Comparison of ENCODE assay signal across 11 mouse cellular contexts in genomic region chr11:83534143-83534542, GRCm38 (mm10). TPM values are rescaled to one million over a fixed set of nuclear protein-coding genes. Genes with fewer than 3 reads are reported as not detected.
DNase-seq lines count a peak whose midpoint lies in the region; ATAC-seq and TF ChIP-seq lines count a peak whose summit lies in the region.
"Had no signal": no experiment of that assay in that cellular context is flagged by ENCODE, and none has a peak within 500 bp of the region (broad histone marks: within the 10 kb centered on the region; RNA-seq: fewer than 3 reads in every experiment).

No protein-coding gene starts in this region.

- no peak for ATAC-seq in forebrain, postnatal 0 days
- ATAC-seq in forebrain, embryonic 12.5 days (ENCODE audit: low FRiP score) = no peak
- no peak for ATAC-seq in kidney, embryonic 16.5 days (ENCODE audit: low FRiP score, low TSS enrichment)
- ATAC-seq in CD4-positive, CD25-positive, alpha-beta regulatory T cell, adult 4 months = peak; percentile 55
- no peak for ATAC-seq in limb, embryonic 14.5 days (ENCODE audit: low FRiP score, low read depth)

- H3K4me3 ChIP-seq in forebrain, postnatal 0 days (ENCODE audit: low read depth, low read length) = no peak overlapping the region
- H3K4me3 ChIP-seq in forebrain, embryonic 12.5 days (replicated peaks) = no peak overlapping the region
- peak overlapping the region; percentile 19; the same call in 1 of the 2 replicates for H3K4me3 ChIP-seq in kidney, embryonic 16.5 days (ENCODE audit: low read length)
- H3K4me3 ChIP-seq in limb, embryonic 14.5 days (replicated peaks; ENCODE audit: low read length) = no peak overlapping the region
- H3K4me3 ChIP-seq in cerebellum, adult 2 months (replicated peaks; ENCODE audit: insufficient read depth, low read depth, low read length) = no peak overlapping the region
- H3K4me3 ChIP-seq: hindbrain, embryonic 12.5 days had no signal

- H3K27ac ChIP-seq in forebrain, postnatal 0 days (ENCODE audit: low read depth, low read length) = no peak overlapping the region
- H3K27ac ChIP-seq in forebrain, embryonic 12.5 days = no peak overlapping the region
- peak overlapping the region; percentile 48; the same call in 1 of the 2 replicates for H3K27ac ChIP-seq in kidney, embryonic 16.5 days (ENCODE audit: low read length)
- H3K27ac ChIP-seq in limb, embryonic 14.5 days (replicated peaks; ENCODE audit: low read depth, low read length) = peak overlapping the region; percentile 53; the same call in 1 of the 2 replicates
- H3K27ac ChIP-seq in cerebellum, adult 2 months (ENCODE audit: insufficient read depth, low read length) = no peak overlapping the region
- H3K27ac ChIP-seq: hindbrain, embryonic 12.5 days; liver, embryonic 14.5 days had no signal

- no peak for DNase-seq in forebrain, postnatal 0 days
- DNase-seq in kidney, adult 18-20 months = no peak
- DNase-seq in limb, embryonic 14.5 days (ENCODE audit: low spot score) = no peak
- no peak for DNase-seq in cerebellum, adult 2 months
- DNase-seq in thymus, postnatal 14 days = no peak

- no peaks in the 10 kb centered on the region for H3K36me3 ChIP-seq in forebrain, postnatal 0 days (ENCODE audit: insufficient read depth)
- H3K36me3 ChIP-seq in forebrain, embryonic 12.5 days (replicated peaks) = no peaks in the 10 kb centered on the region
- no peaks in the 10 kb centered on the region for H3K36me3 ChIP-seq in kidney, embryonic 16.5 days (ENCODE audit: insufficient read depth, low read length)
- no peaks in the 10 kb centered on the region for H3K36me3 ChIP-seq in limb, embryonic 14.5 days (ENCODE audit: control insufficient read depth, insufficient read depth, low read length)
- H3K36me3 ChIP-seq: hindbrain, embryonic 12.5 days had no signal

- H3K9ac ChIP-seq in forebrain, postnatal 0 days = no peak overlapping the region
- no peak overlapping the region for H3K9ac ChIP-seq in forebrain, embryonic 12.5 days
- H3K9ac ChIP-seq in kidney, embryonic 16.5 days (replicated peaks; ENCODE audit: low read length) = no peak overlapping the region
- H3K9ac ChIP-seq in limb, embryonic 14.5 days (ENCODE audit: low read depth, low read length, severe bottlenecking) = no peak overlapping the region
- H3K9ac ChIP-seq: hindbrain, embryonic 12.5 days; liver, embryonic 14.5 days had no signal

- H3K4me2 ChIP-seq in forebrain, postnatal 0 days (ENCODE audit: low read depth) = peak overlapping the region; percentile 23; the same call in 1 of the 2 replicates
- no peak overlapping the region for H3K4me2 ChIP-seq in forebrain, embryonic 12.5 days
- peak overlapping the region; percentile 27 for H3K4me2 ChIP-seq in kidney, embryonic 16.5 days (replicated peaks; ENCODE audit: low read depth, low read length)
- peak overlapping the region; percentile 31 for H3K4me2 ChIP-seq in limb, embryonic 14.5 days (replicated peaks; ENCODE audit: low read depth, low read length, severe bottlenecking)
- H3K4me2 ChIP-seq: hindbrain, embryonic 12.5 days had no signal

- H3K27me3 ChIP-seq in forebrain, postnatal 0 days (ENCODE audit: insufficient read depth, low read length) = no peaks in the 10 kb centered on the region
- H3K27me3 ChIP-seq in forebrain, embryonic 12.5 days = no peaks in the 10 kb centered on the region
- no peaks in the 10 kb centered on the region for H3K27me3 ChIP-seq in kidney, embryonic 16.5 days (ENCODE audit: insufficient read depth, low read length)
- no peaks in the 10 kb centered on the region for H3K27me3 ChIP-seq in limb, embryonic 14.5 days (ENCODE audit: control insufficient read depth, insufficient read depth, low read length)
- no peaks in the 10 kb centered on the region for H3K27me3 ChIP-seq in cerebellum, adult 2 months (ENCODE audit: control insufficient read depth, insufficient read depth, low read length)
- H3K27me3 ChIP-seq: hindbrain, embryonic 12.5 days had no signal

- no peak for TF ChIP-seq POLR2A in limb, embryonic 14.5 days (IDR thresholded peaks at IDR 0.05; ENCODE audit: borderline replicate concordance, extremely low read depth, insufficient read depth, insufficient read length)
- TF ChIP-seq POLR2A in cerebellum, adult 2 months (IDR thresholded peaks at IDR 0.05; ENCODE audit: borderline replicate concordance, insufficient read depth, low read length) = no peak

- WGBS in forebrain, postnatal 0 days = 78% methylated on average over 8 of the region's 8 CpGs
- WGBS in forebrain, embryonic 12.5 days = 90% methylated on average over 8 of the region's 8 CpGs
- WGBS in kidney, embryonic 16.5 days = 74% methylated on average over 8 of the region's 8 CpGs
- WGBS in limb, embryonic 14.5 days = 77% methylated on average over 8 of the region's 8 CpGs
- 74% methylated on average over 8 of the region's 8 CpGs for WGBS in cerebellum, adult 2 months

- H3K9me3 ChIP-seq in forebrain, postnatal 0 days (ENCODE audit: low read length) = no peaks in the 10 kb centered on the region
- H3K9me3 ChIP-seq in forebrain, embryonic 12.5 days = no peaks in the 10 kb centered on the region
- H3K9me3 ChIP-seq in kidney, embryonic 16.5 days (ENCODE audit: low read length) = no peaks in the 10 kb centered on the region
- H3K9me3 ChIP-seq in limb, embryonic 14.5 days (ENCODE audit: control insufficient read depth, low read length) = no peaks in the 10 kb centered on the region
- H3K9me3 ChIP-seq: hindbrain, embryonic 12.5 days had no signal

- H3K4me1 ChIP-seq in forebrain, postnatal 0 days (ENCODE audit: insufficient read depth) = 0 out of 2 replicates have a peak, but pooled peaks cover 2% of the 10 kb centered on the region
- no peaks in the 10 kb centered on the region for H3K4me1 ChIP-seq in forebrain, embryonic 12.5 days
- peaks cover 18% of the 10 kb centered on the region for H3K4me1 ChIP-seq in kidney, embryonic 16.5 days (ENCODE audit: insufficient read depth, low read length)
- H3K4me1 ChIP-seq in limb, embryonic 14.5 days (ENCODE audit: control insufficient read depth, insufficient read depth, low read length) = peaks cover 22% of the 10 kb centered on the region
- peaks cover 6% of the 10 kb centered on the region for H3K4me1 ChIP-seq in cerebellum, adult 2 months (ENCODE audit: control insufficient read depth, insufficient read depth, low read length)

- no peak for TF ChIP-seq CTCF in forebrain, postnatal 0 days (IDR thresholded peaks at IDR 0.05; ENCODE audit: low read depth)
- no peak for TF ChIP-seq CTCF in cerebellum, adult 2 months (IDR thresholded peaks at IDR 0.05; ENCODE audit: borderline replicate concordance, insufficient read depth, low read depth, low read length)

RNA-seq across cellular contexts. Expression of gene Ccl5, which starts 3.8 kb away (rescaled TPM):
- not detected in 2 replicates for total RNA-seq in forebrain, postnatal 0 days (2014; rRNA removed)
- polyA plus RNA-seq in forebrain, postnatal 0 days (2015; fragmentation: Nextera tagmentation; extraction: Ambion mirVana) = 0.98 and 1.1 TPM in 2 replicates
- polyA plus RNA-seq in forebrain, embryonic 12.5 days (2016; fragmentation: Nextera tagmentation; extraction: Ambion mirVana) = not detected in 2 replicates
- polyA plus RNA-seq in kidney, embryonic 16.5 days (2015; fragmentation: Nextera tagmentation; extraction: Ambion mirVana) = 0.37 and 0.52 TPM in 2 replicates
- polyA plus RNA-seq in CD4-positive, CD25-positive, alpha-beta regulatory T cell, adult 4 months (2017; shearing (Covaris generic)) = 100 to 1,000 TPM; 385 to 395 TPM
- polyA plus RNA-seq in limb, embryonic 14.5 days (2012; rRNA removed) = 0.48 and 0.81 TPM in 2 replicates
- polyA plus RNA-seq in limb, embryonic 14.5 days (2014; fragmentation: Nextera tagmentation; extraction: Ambion mirVana) = 0.70 and 0.81 TPM in 2 replicates
- polyA plus RNA-seq in cerebellum, adult 2 months (2012; rRNA removed) = 0.85 and 1.3 TPM in 2 replicates
- total RNA-seq: layer of hippocampus, postnatal 14 days had no signal
- polyA plus RNA-seq: hindbrain, embryonic 12.5 days had no signal

RNA-seq across cellular contexts. Expression of gene Heatr9, which starts 12.2 kb away (rescaled TPM):
- total RNA-seq in forebrain, postnatal 0 days (2014; rRNA removed) = not detected in 2 replicates
- not detected in 2 replicates for polyA plus RNA-seq in forebrain, postnatal 0 days (2015; fragmentation: Nextera tagmentation; extraction: Ambion mirVana)
- polyA plus RNA-seq in forebrain, embryonic 12.5 days (2016; fragmentation: Nextera tagmentation; extraction: Ambion mirVana) = 0.10 TPM in 1 of 2 replicates, not detected in the other
- polyA plus RNA-seq in kidney, embryonic 16.5 days (2015; fragmentation: Nextera tagmentation; extraction: Ambion mirVana) = 0.07 TPM in 1 of 2 replicates, not detected in the other
- under 1 TPM; 0.54 to 0.62 TPM for polyA plus RNA-seq in CD4-positive, CD25-positive, alpha-beta regulatory T cell, adult 4 months (2017; shearing (Covaris generic))
- polyA plus RNA-seq in limb, embryonic 14.5 days (2012; rRNA removed) = not detected in 2 replicates
- polyA plus RNA-seq in limb, embryonic 14.5 days (2014; fragmentation: Nextera tagmentation; extraction: Ambion mirVana) = not detected in 2 replicates
- not detected in 2 replicates for polyA plus RNA-seq in cerebellum, adult 2 months (2012; rRNA removed)
- total RNA-seq: layer of hippocampus, postnatal 14 days had no signal
- polyA plus RNA-seq: hindbrain, embryonic 12.5 days; liver, embryonic 14.5 days had no signal

RNA-seq across cellular contexts. Expression of gene Ccl9, which starts 44.3 kb away (rescaled TPM):
- total RNA-seq in forebrain, postnatal 0 days (2014; rRNA removed) = 1.2 and 1.8 TPM in 2 replicates
- 2.5 and 3.4 TPM in 2 replicates for polyA plus RNA-seq in forebrain, postnatal 0 days (2015; fragmentation: Nextera tagmentation; extraction: Ambion mirVana)
- 0.38 and 1.1 TPM in 2 replicates for polyA plus RNA-seq in forebrain, embryonic 12.5 days (2016; fragmentation: Nextera tagmentation; extraction: Ambion mirVana)
- 2.2 and 3.5 TPM in 2 replicates for polyA plus RNA-seq in kidney, embryonic 16.5 days (2015; fragmentation: Nextera tagmentation; extraction: Ambion mirVana)
- polyA plus RNA-seq in CD4-positive, CD25-positive, alpha-beta regulatory T cell, adult 4 months (2017; shearing (Covaris generic)) = not detected
- polyA plus RNA-seq in limb, embryonic 14.5 days (2012; rRNA removed) = 3.0 and 4.2 TPM in 2 replicates
- 6.8 and 7.3 TPM in 2 replicates for polyA plus RNA-seq in limb, embryonic 14.5 days (2014; fragmentation: Nextera tagmentation; extraction: Ambion mirVana)
- polyA plus RNA-seq in cerebellum, adult 2 months (2012; rRNA removed) = 0.62 and 0.87 TPM in 2 replicates

RNA-seq across cellular contexts. Expression of gene Ccl6, which starts 58.7 kb away (rescaled TPM):
- 0.77 and 5.0 TPM in 2 replicates for total RNA-seq in forebrain, postnatal 0 days (2014; rRNA removed)
- polyA plus RNA-seq in forebrain, postnatal 0 days (2015; fragmentation: Nextera tagmentation; extraction: Ambion mirVana) = 3.5 and 3.7 TPM in 2 replicates
- 0.44 and 0.91 TPM in 2 replicates for polyA plus RNA-seq in forebrain, embryonic 12.5 days (2016; fragmentation: Nextera tagmentation; extraction: Ambion mirVana)
- 5.3 and 5.4 TPM in 2 replicates for polyA plus RNA-seq in kidney, embryonic 16.5 days (2015; fragmentation: Nextera tagmentation; extraction: Ambion mirVana)
- not detected for polyA plus RNA-seq in CD4-positive, CD25-positive, alpha-beta regulatory T cell, adult 4 months (2017; shearing (Covaris generic))
- 1.5 and 2.0 TPM in 2 replicates for polyA plus RNA-seq in limb, embryonic 14.5 days (2012; rRNA removed)
- 5.0 and 6.5 TPM in 2 replicates for polyA plus RNA-seq in limb, embryonic 14.5 days (2014; fragmentation: Nextera tagmentation; extraction: Ambion mirVana)
- polyA plus RNA-seq in cerebellum, adult 2 months (2012; rRNA removed) = 1.0 and 1.7 TPM in 2 replicates

Comparison
In these comparisons a context has a peak if more than half of its experiments do, and no peak if none do; other contexts are left out.
1. H3K27ac ChIP-seq: peak in kidney, embryonic 16.5 days (single experiment) and limb, embryonic 14.5 days (single experiment); none in forebrain, postnatal 0 days (single experiment), forebrain, embryonic 12.5 days (single experiment) and cerebellum, adult 2 months (single experiment).
2. RNA of gene Ccl5, which starts 3.8 kb away (polyA plus RNA-seq): 385 to 395 TPM in CD4-positive, CD25-positive, alpha-beta regulatory T cell, adult 4 months; 0.98 to 1.1 TPM in forebrain, postnatal 0 days, 0.85 to 1.3 TPM in cerebellum, adult 2 months, 0.48 to 0.81 TPM in limb, embryonic 14.5 days, 0.37 to 0.52 TPM in kidney, embryonic 16.5 days and not detected in forebrain, embryonic 12.5 days; every median in the first group is over 100 times any median in the second.